Mouse (Mus musculus) monocyte, adult 5-6 weeks (primary cell): ENCODE measurements around the gene Mier1. TPM values are rescaled to one million over a fixed set of nuclear protein-coding genes. Genes with fewer than 3 reads are reported as not detected.
"Not testable (repeated sequence)": the region's sequence is repeated elsewhere in the genome, so short reads cannot be mapped to it uniquely, and the experiment has no call there.

ENCODE experiments used
- ATAC-seq: fragments of 153-309, 156-312 bp; replicated peaks from 2 replicates; pipeline ENCODE4 v1.8.0; 2017; ENCODE audit warnings: mild to moderate bottlenecking; ENCODE audit not compliant: low TSS enrichment, insufficient number of reproducible peaks, severe bottlenecking, poor library complexity, low FRiP score
- total RNA-seq: library from RNA; stranded (forward); fragments of 200-1000, 200-491, 200-594 nt; gene quantifications from 3 replicates; pipeline ENCODE4 v1.2.3, GENCODE M21; 2017

Mier1 gene
- total RNA-seq, 1 experiment from 2014 or later = 182 TPM

- ATAC-seq = no peak; the same call in 1 of the 2 replicates
These were observed 32.1 kb downstream of the Mier1 start for GRCm38 (mm10) chr4:103146339-103146738.

GRCm38 (mm10) chr4:103151946-103152345, 37.8 kb downstream of the Mier1 start:
- no peak for ATAC-seq

- no peak for ATAC-seq
These were observed 44.6 kb downstream of the Mier1 start for GRCm38 (mm10) chr4:103158781-103159180.

GRCm38 (mm10) chr4:103166198-103166597, 52.0 kb downstream of the Mier1 start:
- ATAC-seq = not testable (repeated sequence)

- ATAC-seq = no peak
These were observed 57.1 kb downstream of the Mier1 start for GRCm38 (mm10) chr4:103171256-103171655.

- ATAC-seq = no peak
These were observed 59.3 kb downstream of the Mier1 start for GRCm38 (mm10) chr4:103173507-103173906.

- no peak for ATAC-seq
These were observed 59.8 kb downstream of the Mier1 start for GRCm38 (mm10) chr4:103174001-103174400.

GRCm38 (mm10) chr4:103177681-103178080, 63.5 kb downstream of the Mier1 start:
- no peak for ATAC-seq

GRCm38 (mm10) chr4:103178635-103179318, 64.6 kb downstream of the Mier1 start:
- no peak for ATAC-seq

GRCm38 (mm10) chr4:103179581-103179980, 65.4 kb downstream of the Mier1 start:
- ATAC-seq = no peak

GRCm38 (mm10) chr4:103180300-103180888, 66.2 kb downstream of the Mier1 start:
- ATAC-seq = no peak

GRCm38 (mm10) chr4:103188786-103189640, 74.8 kb downstream of the Mier1 start:
- ATAC-seq = no peak

- ATAC-seq = no peak
These were observed 78.2 kb downstream of the Mier1 start for GRCm38 (mm10) chr4:103192421-103192820.

- ATAC-seq = no peak
These were observed 83.2 kb downstream of the Mier1 start for GRCm38 (mm10) chr4:103197401-103197800.

GRCm38 (mm10) chr4:103199086-103199485, 84.9 kb downstream of the Mier1 start:
- ATAC-seq = no peak

- no peak for ATAC-seq
These were observed 85.9 kb downstream of the Mier1 start for GRCm38 (mm10) chr4:103200046-103200445.

GRCm38 (mm10) chr4:103203646-103204045, 89.5 kb downstream of the Mier1 start:
- no peak for ATAC-seq

GRCm38 (mm10) chr4:103208553-103208952, 94.4 kb downstream of the Mier1 start:
- no peak for ATAC-seq

- no peak for ATAC-seq
These were observed 99.8 kb downstream of the Mier1 start for GRCm38 (mm10) chr4:103213859-103214497.
